Comparison of ENCODE assay signal across 8 mouse cellular contexts in genomic region chr7:49882694-49883389, GRCm38 (mm10). TPM values are rescaled to one million over a fixed set of nuclear protein-coding genes. Genes with fewer than 3 reads are reported as not detected.
A peak's percentile ranks its signal among the peaks of the same experiment; 100 is the strongest.
DNase-seq lines count a peak whose midpoint lies in the region; ATAC-seq and TF ChIP-seq lines count a peak whose summit lies in the region.

No protein-coding gene starts in this region.

- no peaks in the 10 kb centered on the region; the same call in 1 of the 2 replicates for H3K27me3 ChIP-seq in heart, embryonic 12.5 days (replicated peaks)
- no peaks in the 10 kb centered on the region for H3K27me3 ChIP-seq in heart, adult 2 months (ENCODE audit: control insufficient read depth, insufficient read depth, low read length)
- H3K27me3 ChIP-seq in limb, embryonic 13.5 days = no peaks in the 10 kb centered on the region
- no peaks in the 10 kb centered on the region for H3K27me3 ChIP-seq in liver, embryonic 11.5 days (replicated peaks; ENCODE audit: control insufficient read depth, insufficient read depth, low read length)

- H3K4me3 ChIP-seq in heart, embryonic 12.5 days = no peak overlapping the region
- no peak overlapping the region for H3K4me3 ChIP-seq in heart, adult 2 months
- H3K4me3 ChIP-seq in limb, embryonic 13.5 days = no peak overlapping the region
- no peak overlapping the region for H3K4me3 ChIP-seq in liver, embryonic 11.5 days (ENCODE audit: low read depth, low read length)

- no peaks in the 10 kb centered on the region for H3K79me2 ChIP-seq in heart, adult 2 months (replicated peaks; ENCODE audit: control insufficient read depth, insufficient read depth, low read length)

- no peak overlapping the region for H3K27ac ChIP-seq in heart, embryonic 12.5 days (ENCODE audit: poor library complexity, severe bottlenecking)
- H3K27ac ChIP-seq in heart, adult 2 months = no peak overlapping the region
- H3K27ac ChIP-seq in limb, embryonic 13.5 days = no peak overlapping the region
- no peak overlapping the region for H3K27ac ChIP-seq in liver, embryonic 11.5 days (ENCODE audit: low read depth, low read length)

- intact Hi-C loops in heart, adult 2 months (cut with DNase I) = no loop called here

- H3K9ac ChIP-seq in heart, embryonic 12.5 days = no peak overlapping the region
- no peak overlapping the region for H3K9ac ChIP-seq in heart, adult 2 months (ENCODE audit: low read depth, low read length)
- no peak overlapping the region for H3K9ac ChIP-seq in limb, embryonic 13.5 days
- no peak overlapping the region for H3K9ac ChIP-seq in liver, embryonic 11.5 days (ENCODE audit: low read depth, low read length)

- WGBS in heart, embryonic 12.5 days = 15% methylated on average over 16 of the region's 16 CpGs
- 17% methylated on average over 16 of the region's 16 CpGs for WGBS in heart, adult 2 months
- 22% methylated on average over 16 of the region's 16 CpGs for WGBS in limb, embryonic 13.5 days
- WGBS in liver, embryonic 11.5 days = 26% methylated on average over 16 of the region's 16 CpGs

- H3K9me3 ChIP-seq in heart, embryonic 12.5 days (replicated peaks) = no peaks in the 10 kb centered on the region
- no peaks in the 10 kb centered on the region for H3K9me3 ChIP-seq in limb, embryonic 13.5 days
- no peaks in the 10 kb centered on the region for H3K9me3 ChIP-seq in liver, embryonic 11.5 days (ENCODE audit: control insufficient read depth, low read length)

- peaks cover 15% of the 10 kb centered on the region for H3K4me1 ChIP-seq in heart, embryonic 12.5 days (replicated peaks)
- no peaks in the 10 kb centered on the region for H3K4me1 ChIP-seq in heart, adult 2 months (ENCODE audit: control insufficient read depth, insufficient read depth, low read length)
- H3K4me1 ChIP-seq in limb, embryonic 13.5 days = peaks cover 12% of the 10 kb centered on the region
- no peaks in the 10 kb centered on the region for H3K4me1 ChIP-seq in liver, embryonic 11.5 days (replicated peaks; ENCODE audit: control insufficient read depth, insufficient read depth, low read length)

- TF ChIP-seq POLR2A in heart, adult 2 months (IDR thresholded peaks at IDR 0.05; ENCODE audit: insufficient read depth, low read depth, low read length) = no peak

- ATAC-seq in heart, embryonic 12.5 days (ENCODE audit: insufficient number of reproducible peaks, low FRiP score) = no peak
- no peak for ATAC-seq in limb, embryonic 13.5 days (ENCODE audit: low FRiP score, low read depth)
- no peak for ATAC-seq in liver, embryonic 11.5 days (replicated peaks; ENCODE audit: low FRiP score)

- TF ChIP-seq CTCF in heart, adult 2 months (IDR thresholded peaks at IDR 0.05) = no peak

- TF ChIP-seq EP300 in heart, adult 2 months (IDR thresholded peaks at IDR 0.05; ENCODE audit: insufficient read depth, low read depth, low read length) = no peak

- peak overlapping the region; percentile 55 for H3K4me2 ChIP-seq in heart, embryonic 12.5 days
- H3K4me2 ChIP-seq in limb, embryonic 13.5 days (replicated peaks) = peak overlapping the region; percentile 44
- H3K4me2 ChIP-seq in liver, embryonic 11.5 days = no peak overlapping the region

- no peak for DNase-seq in heart, adult 2 months
- DNase-seq in retina, postnatal 1 day = peak; percentile 38
- no peak for DNase-seq in retina, embryonic 14.5 days (ENCODE audit: low spot score)
- peak; percentile 23 for DNase-seq in telencephalon, adult 2 months (ENCODE audit: low read depth, low spot score)
- DNase-seq in urinary bladder, postnatal 4 days (ENCODE audit: low spot score in 2 of 2) = no peak
- DNase-seq in liver, embryonic 11.5 days (ENCODE audit: low spot score) = no peak

- no peaks in the 10 kb centered on the region for H3K36me3 ChIP-seq in heart, embryonic 12.5 days
- H3K36me3 ChIP-seq in heart, adult 2 months (ENCODE audit: control insufficient read depth, insufficient read depth, low read length) = no peaks in the 10 kb centered on the region
- no peaks in the 10 kb centered on the region for H3K36me3 ChIP-seq in limb, embryonic 13.5 days
- no peaks in the 10 kb centered on the region for H3K36me3 ChIP-seq in liver, embryonic 11.5 days (ENCODE audit: control insufficient read depth, insufficient read depth, low read length)

RNA-seq across cellular contexts. Expression of gene Slc6a5, which starts 27.1 kb away (rescaled TPM):
- polyA plus RNA-seq in heart, embryonic 12.5 days (2016; fragmentation: Nextera tagmentation; extraction: Ambion mirVana) = not detected in 2 replicates
- total RNA-seq in heart, adult 2 months (2021) = not detected
- polyA plus RNA-seq in heart, adult 2 months (2012; rRNA removed) = 0.02 TPM in 1 of 2 replicates, not detected in the other
- 0.01 TPM in 1 of 2 replicates, not detected in the other for polyA plus RNA-seq in limb, embryonic 13.5 days (2015; fragmentation: Nextera tagmentation; extraction: Ambion mirVana)
- not detected in 2 replicates for polyA plus RNA-seq in liver, embryonic 11.5 days (2014; fragmentation: Nextera tagmentation; extraction: Ambion mirVana)

Comparison
In these comparisons a context has a peak if more than half of its experiments do, and no peak if none do; other contexts are left out.
1. DNase-seq: peak in retina, postnatal 1 day (single experiment) and telencephalon, adult 2 months (single experiment); none in heart, adult 2 months (0 of 2), retina, embryonic 14.5 days (single experiment), urinary bladder, postnatal 4 days (0 of 2) and liver, embryonic 11.5 days (single experiment).